Mouse (Mus musculus): ENCODE data around the gene Timm29.

Gene Timm29

GRCm38 (mm10) chr9:21592703-21593121 lies at the start of gene Timm29, which contains the start of gene Yipf2:
Gene Timm29, plus strand, starts transcription at chr9:21592722.
Gene Yipf2, minus strand, starts transcription at chr9:21592828.
- DNase-seq (ENCODE audit: low read depth) = peak; percentile 98

DNA sequence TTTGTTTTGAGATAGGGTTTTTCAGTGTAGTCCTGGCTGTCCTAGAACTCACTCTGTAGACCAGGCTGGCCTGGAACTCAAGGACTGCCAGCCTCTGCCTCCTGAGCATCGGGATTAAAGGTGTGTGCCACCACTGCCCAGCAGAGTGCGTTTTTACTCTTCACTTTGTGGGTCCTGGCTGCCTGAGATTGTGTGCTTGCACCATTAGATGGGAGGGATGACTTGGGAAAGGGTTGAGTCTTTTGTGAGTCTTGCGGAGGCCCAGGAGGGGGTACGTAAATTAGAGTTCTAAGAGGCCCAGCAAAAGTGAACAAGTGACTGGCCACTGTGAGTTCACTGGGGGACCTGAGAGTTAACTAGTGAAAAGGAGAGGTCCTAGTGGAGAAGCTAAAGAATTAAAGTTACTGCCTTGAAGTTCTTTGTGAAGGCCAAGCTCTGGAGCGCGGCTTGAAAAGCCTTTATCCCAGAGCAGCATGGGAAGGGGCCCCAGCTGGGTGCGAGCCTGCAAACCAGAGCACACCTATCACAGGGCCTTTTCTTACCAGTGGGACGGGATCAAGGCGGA lies 47.1 kb upstream of the Timm29 start:
- DNase-seq (ENCODE audit: low read depth) = no peak

GRCm38 (mm10) chr9:21545916-21546788 lies 46.4 kb upstream of the Timm29 start:
- DNase-seq (ENCODE audit: low read depth) = peak; percentile 97

DNA sequence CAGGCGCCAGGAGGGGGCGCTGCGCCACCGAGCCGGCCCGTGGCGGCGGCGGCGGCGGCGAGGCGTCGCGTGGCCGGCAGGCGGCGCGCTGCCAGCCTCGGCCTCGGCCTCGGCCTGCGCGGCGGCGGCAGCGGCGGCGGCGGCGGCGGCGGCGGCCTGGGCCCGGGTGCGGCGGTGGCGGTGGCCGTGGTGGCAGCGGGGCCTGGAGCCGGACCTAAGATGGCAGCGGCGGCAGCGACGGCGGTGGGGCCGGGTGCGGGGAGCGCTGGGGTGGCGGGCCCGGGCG lies 45.8 kb upstream of the Timm29 start, which contains the start of gene Carm1:
Gene Carm1, plus strand, starts transcription at position 106 of the 286 bp plus-strand sequence.
- no peak for DNase-seq (ENCODE audit: low read depth)

- no peak for DNase-seq (ENCODE audit: low read depth)
Measured at GRCm38 (mm10) chr9:21547075-21547941, 45.2 kb upstream of the Timm29 start.

DNA sequence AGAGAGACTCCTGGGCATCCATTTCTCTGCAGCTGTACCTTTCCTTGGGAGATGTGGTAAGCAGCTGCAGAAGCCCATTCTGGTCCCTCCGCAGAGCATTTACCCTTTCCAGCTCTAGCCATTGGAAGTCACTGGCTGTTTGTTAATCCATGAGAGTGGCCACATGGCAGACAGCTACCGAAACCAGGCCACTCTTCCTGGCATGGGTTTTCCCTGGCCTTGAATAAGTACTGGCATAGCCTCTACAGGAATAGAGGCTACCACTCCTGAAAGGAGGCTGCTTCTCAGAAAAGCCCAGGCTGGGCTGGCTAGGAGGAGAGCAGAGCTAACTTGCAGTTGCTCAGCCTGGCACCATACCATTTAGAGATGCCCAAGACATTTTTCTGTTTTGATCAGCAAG lies 41.5 kb upstream of the Timm29 start:
- no peak for DNase-seq (ENCODE audit: low read depth)

GRCm38 (mm10) chr9:21553607-21554273 lies 38.8 kb upstream of the Timm29 start:
- no peak for DNase-seq (ENCODE audit: low read depth)

DNA sequence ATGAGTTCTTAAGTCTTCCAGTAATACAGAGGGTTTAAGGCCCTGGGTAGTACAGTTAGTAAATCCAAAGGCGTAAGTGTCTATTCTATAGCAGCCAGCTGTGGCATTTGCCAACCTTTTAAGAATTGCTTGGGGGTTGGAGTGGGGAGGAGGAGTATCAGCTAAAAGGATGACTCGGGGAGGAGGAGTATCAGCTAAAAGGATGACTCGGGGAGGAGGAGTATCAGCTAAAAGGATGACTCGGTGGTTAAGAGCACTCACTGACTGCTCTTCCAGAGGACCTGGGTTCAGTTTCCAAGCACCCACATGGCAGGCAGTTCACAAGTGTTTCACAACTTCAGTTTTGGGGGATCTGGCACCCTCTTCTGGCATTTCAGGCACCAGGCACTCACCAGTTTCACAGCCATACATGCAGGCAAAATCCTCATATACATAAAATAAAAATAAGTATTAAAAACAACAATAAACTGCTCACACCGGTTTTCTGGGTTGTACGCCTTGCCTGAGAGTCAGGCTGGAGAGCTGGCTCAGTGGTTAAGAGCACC lies 37.3 kb upstream of the Timm29 start:
- DNase-seq (ENCODE audit: low read depth) = no peak

- DNase-seq (ENCODE audit: low read depth) = no peak
Measured at GRCm38 (mm10) chr9:21556996-21557395, 35.5 kb upstream of the Timm29 start.

- DNase-seq (ENCODE audit: low read depth) = no peak
Measured at GRCm38 (mm10) chr9:21557556-21557955, 35.0 kb upstream of the Timm29 start.

DNA sequence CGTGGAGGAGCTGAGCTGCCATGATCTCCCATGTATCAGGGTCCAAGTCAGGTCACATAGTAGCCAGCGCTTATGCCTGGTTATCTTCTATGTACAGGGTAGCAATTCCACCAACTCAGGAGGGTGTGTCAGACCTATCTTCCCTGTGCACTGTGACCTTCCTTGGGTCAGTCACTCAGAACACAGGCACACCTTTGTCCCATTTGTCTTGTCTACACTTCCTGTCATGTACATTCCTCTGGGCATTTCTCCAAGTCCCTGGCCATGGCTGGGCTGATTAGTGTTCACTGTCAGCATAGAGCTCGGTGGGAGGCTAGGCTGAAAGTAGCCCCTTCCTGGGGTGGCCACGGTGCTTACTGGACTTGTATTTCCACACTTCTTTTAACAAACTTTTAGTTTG lies 34.2 kb upstream of the Timm29 start:
- no peak for DNase-seq (ENCODE audit: low read depth)

GRCm38 (mm10) chr9:21559151-21559550 lies 33.4 kb upstream of the Timm29 start:
- no peak for DNase-seq (ENCODE audit: low read depth)

GRCm38 (mm10) chr9:21564420-21564819 lies 28.1 kb upstream of the Timm29 start:
- DNase-seq (ENCODE audit: low read depth) = no peak

GRCm38 (mm10) chr9:21565004-21565586 lies 27.4 kb upstream of the Timm29 start:
- no peak for DNase-seq (ENCODE audit: low read depth)

GRCm38 (mm10) chr9:21566538-21566937 lies 26.0 kb upstream of the Timm29 start:
- DNase-seq (ENCODE audit: low read depth) = no peak

- no peak for DNase-seq (ENCODE audit: low read depth)
Measured at GRCm38 (mm10) chr9:21567051-21567450, 25.5 kb upstream of the Timm29 start.

GRCm38 (mm10) chr9:21568657-21569255 lies 23.8 kb upstream of the Timm29 start:
- DNase-seq (ENCODE audit: low read depth) = no peak

GRCm38 (mm10) chr9:21574012-21574801 lies 18.3 kb upstream of the Timm29 start:
- DNase-seq (ENCODE audit: low read depth) = no peak

- DNase-seq (ENCODE audit: low read depth) = no peak
Measured at GRCm38 (mm10) chr9:21575253-21575652, 17.3 kb upstream of the Timm29 start.

- DNase-seq (ENCODE audit: low read depth) = no peak
Measured at GRCm38 (mm10) chr9:21576286-21576685, 16.2 kb upstream of the Timm29 start.

Data from fibroblast of lung, adult 2 months (primary cell).